Mouse (Mus musculus) C2C12 (cell line): ENCODE data around the gene Rnpc3.

Experiments used
- CEBPB ChIP-seq: IDR thresholded peaks from one replicate; pipeline ENCODE4 v1.6.1; 2011; ENCODE audit warnings: low read depth, mild to moderate bottlenecking, control low read depth, moderate library complexity
- CTCF ChIP-seq: IDR thresholded peaks from one replicate; pipeline ENCODE4 v1.5.1; 2011; ENCODE audit not compliant: control insufficient read depth, insufficient read depth, insufficient read length
- FOSL1 ChIP-seq: IDR thresholded peaks from one replicate; pipeline ENCODE4 v1.8.0; 2011; ENCODE audit warnings: mild to moderate bottlenecking, low read length; ENCODE audit not compliant: poor library complexity, insufficient read depth, severe bottlenecking
- MAX ChIP-seq: IDR thresholded peaks from one replicate; pipeline ENCODE4 v1.6.1; 2011; ENCODE audit warnings: mild to moderate bottlenecking, control low read depth
- MYOD1 ChIP-seq: IDR thresholded peaks from one replicate; pipeline ENCODE4 v1.6.1; 2011; ENCODE audit warnings: low read depth; ENCODE audit not compliant: control insufficient read depth, insufficient read length
- MYOG ChIP-seq: IDR thresholded peaks from one replicate; pipeline ENCODE4 v1.6.1; 2011; ENCODE audit not compliant: control insufficient read depth, insufficient read length; ENCODE audit errors: extremely low read depth
- USF1 ChIP-seq: IDR thresholded peaks from one replicate; pipeline ENCODE4 v1.6.1; 2011; ENCODE audit warnings: low read depth, mild to moderate bottlenecking, control low read depth, moderate library complexity

- TF ChIP-seq CTCF = no peak
- TF ChIP-seq CEBPB = no peak
- no peak for TF ChIP-seq MAX
- no peak for TF ChIP-seq FOSL1
- TF ChIP-seq USF1 = no peak
- no peak for TF ChIP-seq MYOG
- TF ChIP-seq MYOD1 = no peak
Observed at GRCm38 (mm10) chr3:113606599-113606998, 23.4 kb downstream of the Rnpc3 start, which contains the start of gene Amy1.
